Mouse (Mus musculus): ENCODE results near the gene Gm11627. TPM values are rescaled to one million over a fixed set of nuclear protein-coding genes. Genes with fewer than 3 reads are reported as not detected.

The Gm11627 gene
- total and polyA plus RNA-seq, 3 experiments = not detected

GRCm38 (mm10) chr11:102578341-102579118 lies 731 bp downstream of the Gm11627 start:
- H3K9me3 ChIP-seq (replicated peaks) = no peaks in the 10 kb centered on the region
- peak; percentile 79 for DNase-seq (ENCODE audit: low spot score)
- peaks cover 45% of the 10 kb centered on the region for H3K27me3 ChIP-seq (ENCODE audit: insufficient read depth, low read length)
- ATAC-seq (ENCODE audit: extremely low read depth, insufficient number of reproducible peaks, low FRiP score, poor library complexity, severe bottlenecking) = no peak
- TF ChIP-seq CTCF (IDR thresholded peaks at IDR 0.05; ENCODE audit: low read depth, low read length) (peak; percentile 78), GATA2 (IDR thresholded peaks at IDR 0.05; ENCODE audit: borderline replicate concordance, low read depth, low read length) (no peak)
- H3K4me1 ChIP-seq (ENCODE audit: insufficient read depth, low read depth, low read length) = peaks cover 9% of the 10 kb centered on the region
- no peaks in the 10 kb centered on the region for H3K36me3 ChIP-seq (replicated peaks)
- H3K4me3 ChIP-seq (ENCODE audit: low read depth, low read length) = peak overlapping the region; percentile 51; the same call in 1 of the 2 replicates

DNA sequence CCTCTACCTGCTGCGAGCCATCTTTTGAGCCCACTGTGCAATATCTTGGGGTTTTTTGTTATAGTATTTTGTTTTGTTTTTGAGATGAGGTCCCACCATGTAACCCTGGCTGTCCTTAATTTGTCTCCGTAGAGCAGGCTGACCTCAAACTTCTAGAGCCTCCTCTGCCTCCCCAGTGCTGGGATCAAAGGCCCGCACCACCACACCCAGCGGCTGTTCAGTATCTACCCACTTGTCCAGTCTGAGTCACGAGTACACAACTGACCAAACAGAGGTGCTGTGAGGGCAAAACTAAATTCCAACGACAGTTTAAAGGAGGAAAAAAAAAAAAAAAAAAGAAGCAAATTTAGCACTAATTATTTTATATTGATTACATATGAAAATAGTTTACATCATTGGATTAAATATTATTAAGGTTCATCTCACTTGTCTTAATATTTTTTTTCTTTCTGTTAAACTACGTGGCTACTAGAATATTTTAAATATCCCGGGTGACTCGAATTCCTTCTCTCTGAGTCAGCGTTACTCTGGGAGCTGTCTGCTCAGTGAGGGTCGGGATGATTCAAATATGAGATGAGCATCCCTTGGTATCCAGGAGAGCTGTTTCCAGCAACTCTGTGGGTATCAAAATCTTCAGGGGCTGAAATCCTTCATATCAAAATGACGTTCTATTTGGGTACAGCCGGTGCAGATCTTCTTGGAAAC lies 3.1 kb downstream of the Gm11627 start:
- ATAC-seq (ENCODE audit: extremely low read depth, insufficient number of reproducible peaks, low FRiP score, poor library complexity, severe bottlenecking) (no peak), DNase-seq (ENCODE audit: low spot score) (no peak)
- Histone ChIP-seq H3K4me3 (ENCODE audit: low read depth, low read length) (no peak overlapping the region), H3K4me1 (ENCODE audit: insufficient read depth, low read depth, low read length) (peaks cover 9% of the 10 kb centered on the region), H3K27me3 (ENCODE audit: insufficient read depth, low read length) (peaks cover 28% of the 10 kb centered on the region), H3K9me3 (replicated peaks) (no peaks in the 10 kb centered on the region), H3K36me3 (replicated peaks) (no peaks in the 10 kb centered on the region)
- no peak for TF ChIP-seq POLR2AphosphoS5 (IDR thresholded peaks at IDR 0.05; ENCODE audit: insufficient replicate concordance, low read depth, low read length)
- TF ChIP-seq TAL1 (conservative IDR thresholded peaks at IDR 0.05; ENCODE audit: low read depth, low read length) = no peak
- TF ChIP-seq GATA2 (IDR thresholded peaks at IDR 0.05; ENCODE audit: borderline replicate concordance, low read depth, low read length) = no peak
- no peak for TF ChIP-seq CTCF (IDR thresholded peaks at IDR 0.05; ENCODE audit: low read depth, low read length)
- no peak for TF ChIP-seq GATA1 (IDR thresholded peaks at IDR 0.05; ENCODE audit: borderline replicate concordance, low read length)

DNA sequence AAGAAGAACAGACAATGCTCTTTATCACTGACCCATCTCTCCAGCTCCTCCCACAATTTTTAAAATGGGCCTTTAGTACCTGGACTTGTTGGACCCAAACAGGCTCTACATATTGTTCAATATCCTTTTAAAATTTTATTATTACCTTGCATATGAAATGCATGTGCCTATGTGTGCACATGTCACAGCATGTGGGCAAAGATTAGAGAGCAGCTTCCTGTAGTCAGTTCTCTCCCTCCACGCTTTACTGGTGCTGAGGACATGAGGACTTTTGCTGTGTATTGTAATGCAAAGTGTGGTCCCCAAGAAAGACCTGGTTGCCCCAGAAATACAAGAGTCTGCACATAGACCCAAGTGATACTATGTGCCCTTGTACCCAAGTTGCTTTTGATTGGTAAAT lies 4.2 kb downstream of the Gm11627 start:
- Histone ChIP-seq H3K36me3 (replicated peaks) (no peaks in the 10 kb centered on the region), H3K4me3 (ENCODE audit: low read depth, low read length) (no peak overlapping the region), H3K9me3 (replicated peaks) (no peaks in the 10 kb centered on the region), H3K4me1 (ENCODE audit: insufficient read depth, low read depth, low read length) (peaks cover 9% of the 10 kb centered on the region), H3K27me3 (ENCODE audit: insufficient read depth, low read length) (peaks cover 19% of the 10 kb centered on the region)
- ATAC-seq (ENCODE audit: extremely low read depth, insufficient number of reproducible peaks, low FRiP score, poor library complexity, severe bottlenecking) (no peak), DNase-seq (ENCODE audit: low spot score) (no peak)
- TF ChIP-seq TAL1 (conservative IDR thresholded peaks at IDR 0.05; ENCODE audit: low read depth, low read length) (no peak), GATA2 (IDR thresholded peaks at IDR 0.05; ENCODE audit: borderline replicate concordance, low read depth, low read length) (no peak), GATA1 (IDR thresholded peaks at IDR 0.05; ENCODE audit: borderline replicate concordance, low read length) (no peak), POLR2AphosphoS5 (IDR thresholded peaks at IDR 0.05; ENCODE audit: insufficient replicate concordance, low read depth, low read length) (no peak), CTCF (IDR thresholded peaks at IDR 0.05; ENCODE audit: low read depth, low read length) (no peak)

DNA sequence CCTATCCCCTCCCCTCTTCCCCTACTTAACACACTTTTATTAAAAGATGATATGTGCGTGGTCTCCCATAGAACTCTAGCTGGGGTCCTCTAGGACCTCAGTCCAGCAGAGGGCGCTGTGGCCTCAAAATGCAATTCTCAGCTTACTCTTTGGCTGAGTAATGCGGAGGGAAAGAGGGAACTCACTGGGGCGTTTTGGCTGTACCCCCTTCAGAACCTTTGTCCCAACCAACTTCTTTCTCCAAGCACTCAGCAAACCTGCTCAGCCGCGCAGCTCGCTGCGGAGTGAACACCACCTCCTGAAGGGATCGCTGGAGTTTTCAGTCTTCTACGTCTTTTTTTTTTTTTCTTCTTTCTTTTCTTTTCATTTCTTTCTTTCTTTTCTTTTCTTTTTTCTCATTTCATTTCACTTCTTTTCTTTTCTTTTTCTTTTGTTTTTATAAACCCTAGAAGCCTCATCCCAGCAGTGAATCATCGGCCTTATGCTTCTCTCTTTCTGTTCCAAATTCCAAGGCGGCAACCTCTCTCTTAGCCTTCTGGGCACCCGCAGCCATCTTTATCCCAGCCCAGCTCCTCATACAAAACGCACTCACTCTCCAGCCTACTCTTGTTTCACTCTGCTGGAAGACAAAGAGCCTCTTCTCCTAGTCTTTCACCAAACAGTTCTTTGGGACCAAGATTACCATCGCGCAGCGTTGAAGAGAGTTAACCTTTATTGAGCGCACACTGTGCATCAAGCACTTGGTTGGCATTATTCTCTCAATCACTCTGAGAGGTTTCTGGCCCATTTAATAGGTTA lies 6.2 kb downstream of the Gm11627 start:
- Histone ChIP-seq H3K27me3 (ENCODE audit: insufficient read depth, low read length) (peaks cover 14% of the 10 kb centered on the region; the same call in 1 of the 2 replicates), H3K36me3 (replicated peaks) (no peaks in the 10 kb centered on the region), H3K9me3 (replicated peaks) (no peaks in the 10 kb centered on the region), H3K4me3 (ENCODE audit: low read depth, low read length) (no peak overlapping the region), H3K4me1 (ENCODE audit: insufficient read depth, low read depth, low read length) (no peaks in the 10 kb centered on the region)
- TF ChIP-seq CTCF (IDR thresholded peaks at IDR 0.05; ENCODE audit: low read depth, low read length) (peak; percentile 27; the same call in 1 of the 2 replicates), TAL1 (conservative IDR thresholded peaks at IDR 0.05; ENCODE audit: low read depth, low read length) (no peak)
- ATAC-seq (ENCODE audit: extremely low read depth, insufficient number of reproducible peaks, low FRiP score, poor library complexity, severe bottlenecking) (no peak), DNase-seq (ENCODE audit: low spot score) (peak; percentile 59)

- DNase-seq (ENCODE audit: low spot score) (no peak), ATAC-seq (ENCODE audit: extremely low read depth, insufficient number of reproducible peaks, low FRiP score, poor library complexity, severe bottlenecking) (no peak)
- Histone ChIP-seq H3K27me3 (ENCODE audit: insufficient read depth, low read length) (0 out of 2 replicates have a peak, but pooled peaks cover 6% of the 10 kb centered on the region), H3K4me1 (ENCODE audit: insufficient read depth, low read depth, low read length) (peaks cover 7% of the 10 kb centered on the region), H3K9me3 (replicated peaks) (no peaks in the 10 kb centered on the region), H3K4me3 (ENCODE audit: low read depth, low read length) (no peak overlapping the region), H3K36me3 (replicated peaks) (no peaks in the 10 kb centered on the region)
- no peak for TF ChIP-seq GATA2 (IDR thresholded peaks at IDR 0.05; ENCODE audit: borderline replicate concordance, low read depth, low read length)
- no peak for TF ChIP-seq TAL1 (conservative IDR thresholded peaks at IDR 0.05; ENCODE audit: low read depth, low read length)
Measured at GRCm38 (mm10) chr11:102568756-102569377, 10.4 kb downstream of the Gm11627 start.

DNA sequence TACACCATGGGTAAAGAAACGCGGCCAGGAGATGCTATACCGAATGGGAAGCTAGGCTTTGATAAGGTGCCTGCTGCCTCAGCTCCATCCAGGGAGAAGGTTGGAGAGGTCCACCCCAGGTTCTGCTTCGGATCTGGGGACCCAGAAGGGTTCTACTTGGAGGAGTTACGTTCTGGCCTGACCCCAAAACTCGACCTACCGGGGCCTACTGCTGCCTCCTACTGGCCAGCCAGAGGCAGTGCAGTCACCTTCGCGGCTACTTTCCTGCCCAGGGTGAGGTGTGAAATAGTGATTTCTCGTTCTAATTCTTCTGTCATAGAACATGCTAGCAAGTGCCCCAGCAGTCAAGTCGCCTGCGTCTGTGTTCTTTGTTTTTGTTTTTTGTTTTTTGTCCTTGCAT lies 11.1 kb downstream of the Gm11627 start:
- no peak for DNase-seq (ENCODE audit: low spot score)
- no peak overlapping the region for H3K4me3 ChIP-seq (ENCODE audit: low read depth, low read length)
- peaks cover 7% of the 10 kb centered on the region for H3K4me1 ChIP-seq (ENCODE audit: insufficient read depth, low read depth, low read length)
- peaks cover 4% of the 10 kb centered on the region; the same call in 1 of the 2 replicates for H3K27me3 ChIP-seq (ENCODE audit: insufficient read depth, low read length)
- ATAC-seq (ENCODE audit: extremely low read depth, insufficient number of reproducible peaks, low FRiP score, poor library complexity, severe bottlenecking) = no peak
- H3K36me3 ChIP-seq (replicated peaks) = no peaks in the 10 kb centered on the region
- no peaks in the 10 kb centered on the region for H3K9me3 ChIP-seq (replicated peaks)
- TF ChIP-seq TAL1 (conservative IDR thresholded peaks at IDR 0.05; ENCODE audit: low read depth, low read length) = no peak
- peak; percentile 67 for TF ChIP-seq CTCF (IDR thresholded peaks at IDR 0.05; ENCODE audit: low read depth, low read length)

All from G1E (cell line).